Mouse (Mus musculus) stomach, postnatal 0 days (tissue): ENCODE measurements around the gene Cep170b. TPM values are rescaled to one million over a fixed set of nuclear protein-coding genes. Genes with fewer than 3 reads are reported as not detected.

Experiments
- ATAC-seq: fragments of 200-750 bp; cut with Nextera tagmentation; 2 replicates; pipeline ENCODE4 v1.8.0; 2017; ENCODE audit not compliant: low FRiP score, low TSS enrichment
- DNase-seq: peaks from one replicate; pipeline ENCODE4 v3.0.0-alpha.2; 2016; ENCODE audit warnings: low spot score
- H3K27ac ChIP-seq: fragments of 300-500 bp; sonication (generic); replicated peaks from 2 replicates; pipeline ENCODE4 v1.5.1; 2014; ENCODE audit warnings: mild to moderate bottlenecking, control low read depth
- H3K27me3 ChIP-seq: fragments of 300-500 bp; sonication (generic); 2 replicates; pipeline ENCODE4 v1.6.1; 2014; ENCODE audit warnings: low read length; ENCODE audit not compliant: control insufficient read depth, insufficient read depth
- H3K36me3 ChIP-seq: fragments of 300-500 bp; sonication (generic); 2 replicates; pipeline ENCODE4 v1.6.1; 2014; ENCODE audit warnings: low read length, mixed read lengths; ENCODE audit not compliant: control insufficient read depth, insufficient read depth
- H3K4me1 ChIP-seq: fragments of 300-500 bp; sonication (generic); replicated peaks from 2 replicates; pipeline ENCODE4 v1.6.1; 2014; ENCODE audit warnings: antibody characterized with exemption; ENCODE audit not compliant: control insufficient read depth, insufficient read depth
- H3K4me2 ChIP-seq: fragments of 300-500 bp; sonication (generic); replicated peaks from 2 replicates; pipeline ENCODE4 v1.6.1; 2014; ENCODE audit warnings: low read depth, mild to moderate bottlenecking, control low read depth, moderate library complexity
- H3K4me3 ChIP-seq: fragments of 300-500 bp; sonication (generic); 2 replicates; pipeline ENCODE4 v1.5.1; 2014; ENCODE audit warnings: low read depth, low read length, control low read depth
- H3K9ac ChIP-seq: fragments of 300-500 bp; sonication (generic); 2 replicates; pipeline ENCODE4 v1.6.1; 2014; ENCODE audit warnings: mild to moderate bottlenecking, low read length, control low read depth, mixed read lengths
- H3K9me3 ChIP-seq: fragments of 300-500 bp; sonication (generic); 2 replicates; pipeline ENCODE4 v1.6.1; 2016; ENCODE audit warnings: low read length; ENCODE audit not compliant: control insufficient read depth
- CTCF ChIP-seq: IDR thresholded peaks from 2 replicates; pipeline ENCODE4 v1.5.1; 2016; ENCODE audit warnings: antibody characterized with exemption, low read depth, mild to moderate bottlenecking, moderate library complexity
- EP300 ChIP-seq: optimal IDR thresholded peaks from 2 replicates; pipeline ENCODE3; 2016; ENCODE audit warnings: antibody characterized with exemption
- WGBS: fragments of 180-500 bp; shearing (Covaris S2); extraction: QIAGEN DNeasy Blood & Tissue Kit; methylation state at CpG from one replicate; pipeline ENCODE4 v1.1.7; 2014; 5-methylcytosine and 5-hydroxymethylcytosine counted together
- polyA plus RNA-seq: library from polyadenylated mRNA; unstranded; fragments of >200 nt; fragmentation: Nextera tagmentation; extraction: Ambion mirVana; gene quantifications from 2 replicates; pipeline ENCODE4 v1.2.1, GENCODE M21; 2015

The Cep170b gene
- polyA plus RNA-seq, 1 experiment from 2014 or later, result 20.7 TPM

DNA sequence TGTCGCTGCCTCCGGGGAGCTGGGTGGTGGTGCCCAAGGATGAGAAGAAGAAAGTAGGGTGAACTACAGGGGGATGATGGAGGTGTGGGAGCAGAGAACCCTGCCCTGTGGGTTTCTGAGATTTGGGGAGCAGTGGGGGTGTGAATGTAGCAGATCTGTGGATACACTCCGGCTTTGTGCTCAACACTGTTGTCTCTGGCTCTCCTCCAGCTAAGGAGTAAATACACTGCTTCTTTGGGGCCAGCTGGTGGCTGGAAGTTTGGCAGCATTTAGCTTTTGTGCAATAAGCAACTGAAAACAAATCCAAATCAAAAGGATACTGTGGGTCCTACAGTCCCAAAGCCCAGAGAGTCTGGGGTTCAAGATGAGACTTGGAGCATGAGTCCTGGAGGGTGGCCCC, 6.3 kb upstream of the Cep170b start:
- TF ChIP-seq EP300 (no peak), CTCF (no peak)
- WGBS, result 44% methylated on average over 3 of the region's 3 CpGs

GRCm38 (mm10) chr12:112717140-112717539, 3.1 kb upstream of the Cep170b start:
- no peak for ATAC-seq
- Histone ChIP-seq H3K4me3 (no peak overlapping the region), H3K27ac (no peak overlapping the region), H3K4me1 (no peaks in the 10 kb centered on the region), H3K9ac (no peak overlapping the region), H3K9me3 (no peaks in the 10 kb centered on the region), H3K27me3 (no peaks in the 10 kb centered on the region), H3K4me2 (no peak overlapping the region), H3K36me3 (no peaks in the 10 kb centered on the region)
- WGBS, result 37% methylated on average over 7 of the region's 7 CpGs
- TF ChIP-seq CTCF (peak; percentile 81), EP300 (no peak)
- peak; percentile 73 for DNase-seq

More for the DNA sequence above, 6.3 kb upstream of the Cep170b start:
- H3K9me3 ChIP-seq, result no peaks in the 10 kb centered on the region
- H3K27ac ChIP-seq, result peak overlapping the region; percentile 13; the same call in 1 of the 2 replicates
- peak; percentile 42 for DNase-seq
- 0 out of 2 replicates have a peak, but pooled peaks have one; percentile 19 for ATAC-seq
- H3K27me3 ChIP-seq, result no peaks in the 10 kb centered on the region
- no peak overlapping the region for H3K4me3 ChIP-seq
- H3K4me2 ChIP-seq, result no peak overlapping the region
- no peaks in the 10 kb centered on the region for H3K4me1 ChIP-seq
- H3K36me3 ChIP-seq, result no peaks in the 10 kb centered on the region
- no peak overlapping the region for H3K9ac ChIP-seq

DNA sequence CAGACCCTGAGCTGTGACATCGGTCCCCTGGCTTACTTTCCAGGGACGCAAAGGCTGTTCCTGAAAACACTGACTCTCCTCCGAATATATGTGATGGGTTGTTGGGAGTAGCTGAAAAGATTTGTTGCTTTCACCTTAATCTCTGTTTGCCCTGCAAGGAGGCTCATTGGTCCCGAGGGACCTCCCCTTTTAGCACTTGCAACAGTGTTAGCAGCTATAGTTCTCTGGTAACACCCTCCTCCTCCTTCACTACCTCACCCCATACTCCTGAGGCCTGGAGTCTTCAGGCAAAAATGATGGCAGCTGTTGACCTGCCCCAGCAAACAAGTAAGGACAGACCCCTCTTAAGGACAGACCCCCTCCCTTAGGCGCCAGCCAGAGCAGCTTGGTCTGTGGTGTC, 1.3 kb upstream of the Cep170b start:
- Histone ChIP-seq H3K36me3 (no peaks in the 10 kb centered on the region), H3K27ac (no peak overlapping the region), H3K9ac (no peak overlapping the region), H3K4me2 (no peak overlapping the region), H3K4me3 (no peak overlapping the region), H3K27me3 (no peaks in the 10 kb centered on the region), H3K4me1 (peaks cover 2% of the 10 kb centered on the region; the same call in 1 of the 2 replicates), H3K9me3 (no peaks in the 10 kb centered on the region)
- TF ChIP-seq EP300 (no peak), CTCF (no peak)
- DNase-seq (no peak), ATAC-seq (no peak)
- WGBS, result 57% methylated on average over 5 of the region's 5 CpGs

DNA sequence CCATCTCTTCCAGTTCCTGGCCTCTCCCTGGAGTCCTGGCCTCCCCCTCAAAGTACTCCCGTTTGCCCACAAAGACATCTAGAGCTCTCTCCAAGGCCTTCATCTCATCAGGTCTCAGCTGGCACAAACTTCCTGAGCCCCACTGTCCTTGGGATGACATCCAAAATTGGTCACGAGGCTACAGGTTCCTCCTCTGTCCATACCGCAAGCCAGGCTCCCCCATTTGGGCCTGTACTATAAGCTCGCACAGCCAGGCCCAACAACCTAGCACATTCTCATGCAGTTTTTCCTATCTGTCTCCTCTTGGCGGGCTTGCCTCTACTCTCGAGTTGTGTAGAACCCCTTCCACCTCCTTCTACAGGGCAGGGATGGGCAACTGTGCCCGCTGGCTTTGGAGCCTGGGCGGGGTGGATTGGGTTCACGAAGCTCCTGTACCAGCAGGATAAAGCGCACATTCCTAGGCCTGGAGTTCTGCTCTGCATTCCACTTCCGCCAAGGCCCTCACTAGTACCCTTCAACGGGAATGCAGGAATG, 702 bp downstream of the Cep170b start:
- Histone ChIP-seq H3K9ac (peak overlapping the region; percentile 90), H3K4me3 (peak overlapping the region; percentile 81), H3K36me3 (no peaks in the 10 kb centered on the region), H3K4me1 (peaks cover 2% of the 10 kb centered on the region; the same call in 1 of the 2 replicates), H3K9me3 (no peaks in the 10 kb centered on the region), H3K27me3 (no peaks in the 10 kb centered on the region), H3K4me2 (peak overlapping the region; percentile 94), H3K27ac (peak overlapping the region; percentile 96)
- no peak for ATAC-seq
- WGBS, result 44% methylated on average over 12 of the region's 12 CpGs
- TF ChIP-seq CTCF, result no peak
- no peak for TF ChIP-seq EP300
- DNase-seq, result no peak

DNA sequence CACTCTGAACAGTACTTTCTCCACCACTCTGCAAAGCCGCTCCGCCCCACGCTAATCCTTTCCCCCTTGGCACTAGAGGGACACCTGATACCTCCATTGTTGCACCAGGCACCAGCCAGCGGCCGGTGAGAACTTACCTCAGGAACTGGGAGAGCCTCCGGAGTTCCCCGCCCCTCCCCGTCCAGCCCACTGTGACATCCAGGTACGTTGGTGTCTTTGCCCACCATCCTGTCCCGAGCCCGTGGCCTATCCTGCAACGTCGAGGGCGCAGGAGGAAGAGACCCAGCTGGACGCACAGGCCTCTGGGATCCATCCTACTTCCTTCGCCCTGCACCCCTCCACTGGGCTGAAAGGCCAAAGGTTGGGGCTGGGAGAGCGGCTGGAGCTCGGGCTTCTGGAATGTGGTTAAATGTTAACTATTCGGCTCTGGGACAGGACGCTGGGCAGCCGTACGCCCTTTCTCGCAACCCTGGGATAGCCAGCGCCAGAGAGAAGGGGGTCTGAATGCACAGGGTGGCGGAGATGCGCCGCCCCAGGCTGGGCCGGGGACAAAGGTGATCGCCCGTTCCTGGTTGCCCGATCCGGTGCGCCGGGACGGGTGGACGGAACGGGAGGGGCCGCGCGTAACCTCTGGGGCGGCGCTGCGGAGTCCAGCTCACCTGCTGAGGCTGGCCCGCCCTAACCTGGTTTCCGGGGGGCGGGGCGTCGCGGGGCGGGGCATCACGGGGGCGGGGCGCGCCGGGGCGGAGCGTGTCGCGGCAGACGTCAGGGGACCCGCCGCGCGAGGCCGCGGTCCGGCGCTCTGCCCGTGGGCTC, 1.4 kb downstream of the Cep170b start:
- Histone ChIP-seq H3K27ac (peak overlapping the region; percentile 96), H3K4me2 (peak overlapping the region; percentile 94), H3K4me1 (peaks cover 2% of the 10 kb centered on the region; the same call in 1 of the 2 replicates), H3K9me3 (no peaks in the 10 kb centered on the region), H3K36me3 (no peaks in the 10 kb centered on the region), H3K9ac (peak overlapping the region; percentile 90), H3K4me3 (peak overlapping the region; percentile 81), H3K27me3 (no peaks in the 10 kb centered on the region)
- peak; percentile 96 for DNase-seq
- TF ChIP-seq CTCF, result peak; percentile 46
- no peak for TF ChIP-seq EP300
- 8% methylated on average over 43 of the region's 69 CpGs for WGBS
- peak; percentile 80 for ATAC-seq
